Mouse (Mus musculus) retina, adult 2 months (tissue): ENCODE measurements at regions not wholly inside any gene's neighbourhood (a gene's known extent, or its start where the extent isn't known, plus 50 kb on each side); places are given as distances from the start of the nearest gene placed in this dataset.

Source experiments
- DNase-seq: peaks from one replicate; pipeline ENCODE4 v3.0.0-alpha.2; 2012; ENCODE audit warnings: low read depth, low spot score

- DNase-seq = no peak
Measured at GRCm38 (mm10) chr1:81746013-81746412, 486.9 kb upstream of the Gm9747 start.

DNA sequence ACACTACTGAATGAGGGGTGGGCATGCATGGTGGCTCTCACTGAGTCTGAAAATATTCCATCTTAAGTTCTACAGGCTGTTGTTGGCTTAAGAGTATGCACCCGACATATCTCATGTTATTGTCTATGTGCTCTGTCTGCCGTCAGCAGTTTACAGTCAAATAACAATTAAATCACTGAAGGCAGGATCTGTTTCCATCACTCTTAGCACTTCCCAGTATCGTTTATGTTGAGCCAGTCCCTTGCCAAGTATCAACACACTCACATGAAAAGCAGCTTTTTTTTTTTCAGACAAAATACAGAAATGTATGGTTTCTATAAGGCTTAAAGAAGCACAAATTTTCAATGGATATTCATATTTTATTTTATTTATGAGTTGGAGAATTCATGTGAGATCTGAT is 485.9 kb upstream of the Gm9747 start:
- no peak for DNase-seq

GRCm38 (mm10) chr1:81754067-81754466 is 478.8 kb upstream of the Gm9747 start:
- no peak for DNase-seq

GRCm38 (mm10) chr1:81755281-81755680 is 477.6 kb upstream of the Gm9747 start:
- no peak for DNase-seq

GRCm38 (mm10) chr1:81755694-81756093 is 477.2 kb upstream of the Gm9747 start:
- DNase-seq = no peak

DNA sequence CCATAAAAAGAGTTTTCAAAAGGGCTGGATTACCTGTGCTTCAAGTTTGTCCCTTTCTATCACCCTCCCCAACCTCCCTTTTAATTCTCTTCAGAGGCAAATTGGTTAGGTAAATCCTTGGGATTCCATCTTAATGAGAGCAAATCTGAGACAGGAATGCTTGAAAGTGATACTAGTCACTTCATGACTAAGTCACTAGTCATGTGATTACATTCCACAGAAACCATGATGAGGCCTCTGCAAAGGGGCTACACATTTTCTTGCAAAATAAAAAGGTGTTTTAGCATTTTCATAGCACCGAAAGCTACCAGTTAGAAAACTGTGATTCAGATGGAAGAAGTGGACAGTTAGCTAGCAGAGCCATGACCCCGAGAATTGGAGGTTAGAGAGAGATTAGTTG is 473.0 kb upstream of the Gm9747 start:
- no peak for DNase-seq

- DNase-seq = no peak
Measured at GRCm38 (mm10) chr1:81771704-81772103, 461.2 kb upstream of the Gm9747 start.

- DNase-seq = no peak
Measured at GRCm38 (mm10) chr1:81780583-81780982, 452.3 kb upstream of the Gm9747 start.

- no peak for DNase-seq
Measured at GRCm38 (mm10) chr1:81784305-81784704, 448.6 kb upstream of the Gm9747 start.

- no peak for DNase-seq
Measured at GRCm38 (mm10) chr1:81794771-81795170, 438.1 kb upstream of the Gm9747 start.

DNA sequence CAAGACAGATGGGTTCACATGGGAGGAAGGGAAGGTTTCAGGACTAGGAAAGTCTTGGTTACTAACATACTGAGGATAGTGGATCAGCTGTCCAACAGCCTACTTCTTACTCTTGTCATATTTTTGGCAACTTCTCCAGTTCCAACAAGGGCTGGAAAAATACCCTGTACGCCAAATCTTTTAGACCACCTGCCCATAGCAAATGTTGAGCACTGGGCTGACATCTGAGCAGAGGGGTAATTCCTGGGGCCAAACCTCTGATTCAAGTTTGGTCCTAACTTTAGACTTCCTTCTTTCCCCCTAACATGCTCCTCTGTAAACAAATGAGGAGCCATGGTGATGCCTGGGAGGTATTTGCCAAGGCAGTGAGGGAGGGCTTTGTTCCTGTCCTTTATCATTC is 437.5 kb upstream of the Gm9747 start:
- DNase-seq = no peak

- DNase-seq = no peak
Measured at GRCm38 (mm10) chr1:81811591-81811990, 421.3 kb upstream of the Gm9747 start.

- no peak for DNase-seq
Measured at GRCm38 (mm10) chr1:81818884-81819283, 414.0 kb upstream of the Gm9747 start.

DNA sequence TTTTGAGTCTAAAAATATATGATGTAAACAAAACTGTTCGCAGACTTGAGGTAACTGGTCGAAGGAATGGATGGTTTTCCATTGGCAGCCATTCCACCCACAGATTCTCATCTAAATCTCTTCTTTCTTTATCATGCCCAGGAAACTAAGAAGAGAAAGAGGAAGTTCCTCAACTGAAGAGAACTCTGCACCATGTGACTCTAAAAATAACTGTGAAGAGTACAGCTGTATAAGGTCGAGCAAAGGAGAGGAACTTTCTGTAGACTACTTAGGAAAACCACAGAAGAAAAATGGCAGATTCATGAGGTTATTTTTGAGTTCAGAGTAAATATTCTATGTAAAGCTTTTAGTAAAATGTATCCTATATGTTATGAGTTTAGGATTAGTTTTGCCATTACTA is 390.9 kb upstream of the Gm9747 start:
- DNase-seq = no peak

GRCm38 (mm10) chr1:81850462-81851144 is 382.3 kb upstream of the Gm9747 start:
- DNase-seq = no peak

DNA sequence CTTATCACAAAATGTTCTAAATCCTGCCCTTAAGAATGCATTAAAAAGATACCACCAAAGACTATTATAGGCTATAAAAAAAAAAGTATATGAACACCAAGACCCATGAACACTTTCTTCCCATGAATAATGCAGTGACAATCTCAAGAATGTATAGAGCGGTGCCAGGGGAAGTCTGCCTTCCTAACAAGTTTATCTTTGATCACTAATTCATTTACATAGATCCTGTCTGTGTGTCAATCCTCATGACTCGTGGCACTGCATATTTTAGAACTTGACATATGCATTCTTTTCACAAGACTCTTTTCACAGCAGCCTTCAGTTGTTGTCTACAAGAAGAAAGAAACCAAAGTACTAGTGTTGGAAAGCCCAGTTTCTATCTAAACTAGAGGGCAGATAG is 373.4 kb upstream of the Gm9747 start:
- DNase-seq = no peak

DNA sequence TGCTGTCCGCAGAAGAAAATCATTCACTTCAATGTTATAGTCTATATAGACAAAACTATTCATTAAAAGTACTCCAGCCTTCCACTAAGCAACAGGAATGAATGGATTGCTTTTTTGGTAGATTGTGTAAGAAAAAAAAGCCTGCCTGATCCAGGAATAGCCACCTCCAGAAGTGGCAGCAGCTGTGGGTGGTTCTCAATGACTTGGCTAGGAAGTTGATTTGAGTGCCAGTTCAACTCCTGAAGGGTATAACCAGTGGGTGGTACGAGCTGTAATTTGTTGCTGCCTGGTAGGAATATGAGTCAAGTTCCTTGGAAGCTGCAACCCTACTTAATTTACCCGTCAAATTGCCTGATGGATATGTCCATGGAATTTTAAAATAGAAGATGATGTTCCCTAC is 368.3 kb upstream of the Gm9747 start:
- no peak for DNase-seq

DNA sequence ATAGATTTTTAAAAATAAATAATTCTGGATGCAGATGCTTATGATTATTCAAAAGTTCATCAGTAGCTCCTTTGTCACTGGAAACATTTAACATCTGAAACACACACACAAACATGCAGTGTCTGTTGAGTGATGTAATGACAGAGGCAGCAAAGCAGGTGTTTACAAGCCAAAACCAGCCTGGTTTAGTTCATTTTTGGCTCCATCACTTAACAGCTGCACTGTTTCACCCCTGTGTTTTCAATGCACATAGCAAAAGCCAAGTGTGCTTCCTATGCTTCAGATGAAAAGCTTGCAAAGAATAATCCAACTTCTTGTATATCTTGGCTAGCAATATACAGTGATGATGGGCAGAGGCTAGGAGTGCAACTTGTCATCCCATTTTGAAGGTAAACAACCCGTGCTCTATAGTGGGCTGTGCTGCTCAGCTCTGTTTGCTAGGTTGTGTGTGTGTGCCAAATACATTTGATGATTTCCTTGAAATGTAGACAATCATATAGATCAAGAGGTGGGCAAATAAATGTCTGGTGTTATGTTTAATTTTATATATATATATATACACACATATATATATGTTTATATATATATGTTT is 345.9 kb upstream of the Gm9747 start:
- no peak for DNase-seq

GRCm38 (mm10) chr1:81897241-81897640 is 335.7 kb upstream of the Gm9747 start:
- DNase-seq = no peak

DNA sequence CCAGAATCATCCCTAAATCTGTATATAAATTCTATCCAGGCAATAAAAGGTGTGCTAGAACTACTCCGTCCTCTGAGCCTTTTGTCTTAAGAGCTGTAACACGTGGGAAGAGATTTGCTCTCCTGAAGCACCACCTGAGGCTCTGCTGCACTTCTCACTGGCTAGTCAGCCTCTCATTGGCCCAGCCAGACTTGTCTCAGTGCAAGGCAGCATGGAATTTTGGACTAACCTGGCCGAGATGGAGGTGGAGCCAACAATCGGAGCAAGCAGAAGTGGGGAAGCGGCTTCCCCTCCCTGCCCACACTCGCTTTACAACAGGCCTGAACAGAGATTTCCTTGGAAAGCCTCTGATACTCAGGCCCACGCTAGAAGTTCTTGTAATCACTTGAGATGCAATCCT is 332.1 kb upstream of the Gm9747 start:
- no peak for DNase-seq

DNA sequence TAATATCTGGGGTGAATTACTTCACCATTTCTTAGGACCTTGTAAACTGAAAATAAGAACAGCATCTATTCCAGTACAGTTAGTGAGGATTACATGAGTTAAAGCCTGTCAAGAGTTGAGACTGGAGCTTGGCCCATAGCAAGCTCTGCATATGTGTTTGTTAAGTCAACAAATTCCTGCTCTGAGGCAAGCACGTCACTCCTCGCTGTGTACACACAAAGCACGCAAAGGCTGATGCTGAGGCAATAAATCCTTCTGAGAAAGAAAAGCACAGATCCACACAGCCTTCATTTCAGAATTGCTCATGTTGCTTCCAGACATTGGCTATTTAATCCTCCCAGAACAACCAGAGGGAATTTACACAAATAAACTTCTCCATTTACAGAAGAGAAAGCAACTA is 328.9 kb upstream of the Gm9747 start:
- DNase-seq = no peak

GRCm38 (mm10) chr1:81912607-81913006 is 320.3 kb upstream of the Gm9747 start:
- DNase-seq = no peak

DNA sequence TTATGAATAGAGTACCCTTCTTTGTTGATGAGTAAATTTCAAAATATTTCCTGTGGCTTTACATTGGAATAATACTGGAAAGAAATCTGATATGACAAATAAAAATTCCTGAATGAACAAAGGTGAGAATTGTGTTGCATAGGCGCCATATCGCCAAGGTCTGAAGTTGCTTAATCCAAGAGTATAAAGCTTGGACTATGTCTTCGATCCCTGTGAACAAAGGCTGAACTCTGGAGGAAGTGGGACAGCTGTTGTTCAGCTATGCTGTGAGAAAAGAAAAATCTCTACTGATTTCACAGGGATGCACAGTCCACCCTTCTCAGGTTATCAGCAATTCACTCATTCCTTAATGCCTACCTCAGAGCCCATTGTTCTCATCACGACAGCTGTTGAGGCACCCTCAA is 319.3 kb upstream of the Gm9747 start:
- no peak for DNase-seq

GRCm38 (mm10) chr1:81916840-81917239 is 316.1 kb upstream of the Gm9747 start:
- no peak for DNase-seq
